Mouse (Mus musculus): ENCODE results near the gene Cryaa.
A peak's percentile ranks its signal among the peaks of the same experiment; 100 is the strongest.

Gene Cryaa

GRCm38 (mm10) chr17:31677507-31677906, at the start of gene Cryaa:
Cryaa (plus strand) TSS chr17:31677807.
- DNase-seq (ENCODE audit: low spot score) = no peak

GRCm38 (mm10) chr17:31627961-31628360, 49.6 kb upstream of the Cryaa start:
- DNase-seq (ENCODE audit: low spot score) = no peak

GRCm38 (mm10) chr17:31631081-31631800, 46.4 kb upstream of the Cryaa start:
- no peak for DNase-seq (ENCODE audit: low spot score)

- DNase-seq (ENCODE audit: low spot score) = no peak
Observed at GRCm38 (mm10) chr17:31633007-31633406, 44.6 kb upstream of the Cryaa start.

GRCm38 (mm10) chr17:31634896-31635295, 42.7 kb upstream of the Cryaa start:
- DNase-seq (ENCODE audit: low spot score) = no peak

- no peak for DNase-seq (ENCODE audit: low spot score)
Observed at GRCm38 (mm10) chr17:31635781-31636180, 41.8 kb upstream of the Cryaa start.

GRCm38 (mm10) chr17:31636277-31636941, 41.2 kb upstream of the Cryaa start:
- DNase-seq (ENCODE audit: low spot score) = no peak

GRCm38 (mm10) chr17:31636942-31637811, 40.4 kb upstream of the Cryaa start, which contains the start of gene Cbs:
Cbs (minus strand) TSS chr17:31637238.
- peak; percentile 60 for DNase-seq (ENCODE audit: low spot score)

- no peak for DNase-seq (ENCODE audit: low spot score)
Observed at GRCm38 (mm10) chr17:31637866-31638570, 39.6 kb upstream of the Cryaa start.

GRCm38 (mm10) chr17:31639651-31640050, 38.0 kb upstream of the Cryaa start:
- DNase-seq (ENCODE audit: low spot score) = no peak

GRCm38 (mm10) chr17:31642331-31642730, 35.3 kb upstream of the Cryaa start:
- DNase-seq (ENCODE audit: low spot score) = no peak

- no peak for DNase-seq (ENCODE audit: low spot score)
Observed at GRCm38 (mm10) chr17:31642913-31643312, 34.7 kb upstream of the Cryaa start.

GRCm38 (mm10) chr17:31646199-31647002, 31.2 kb upstream of the Cryaa start:
- DNase-seq (ENCODE audit: low spot score) = no peak

- DNase-seq (ENCODE audit: low spot score) = no peak
Observed at GRCm38 (mm10) chr17:31652152-31652551, 25.5 kb upstream of the Cryaa start.

GRCm38 (mm10) chr17:31653277-31653676, 24.3 kb upstream of the Cryaa start:
- no peak for DNase-seq (ENCODE audit: low spot score)

GRCm38 (mm10) chr17:31655366-31655765, 22.2 kb upstream of the Cryaa start:
- no peak for DNase-seq (ENCODE audit: low spot score)

GRCm38 (mm10) chr17:31656682-31657081, 20.9 kb upstream of the Cryaa start:
- DNase-seq (ENCODE audit: low spot score) = no peak

GRCm38 (mm10) chr17:31657141-31657983, 20.2 kb upstream of the Cryaa start:
- no peak for DNase-seq (ENCODE audit: low spot score)

GRCm38 (mm10) chr17:31658136-31658467, 19.5 kb upstream of the Cryaa start:
- no peak for DNase-seq (ENCODE audit: low spot score)

- peak; percentile 90 for DNase-seq (ENCODE audit: low spot score)
Observed at GRCm38 (mm10) chr17:31658468-31659185, 19.0 kb upstream of the Cryaa start, which contains the start of gene U2af1. U2af1 (minus strand) TSS chr17:31658892.
